Mouse (Mus musculus) embryonic facial prominence, embryonic 13.5 days (tissue): Measurements from ENCODE around the gene Amigo1. TPM values are rescaled to one million over a fixed set of nuclear protein-coding genes. Genes with fewer than 3 reads are reported as not detected.
A peak's percentile ranks its signal among the peaks of the same experiment; 100 is the strongest.

Experiments used
- ATAC-seq: fragments of 200-750 bp; cut with Nextera tagmentation; 2 replicates; pipeline ENCODE4 v1.8.0; 2017; ENCODE audit warnings: low read depth; ENCODE audit not compliant: insufficient number of reproducible peaks, insufficient read depth, low FRiP score, low TSS enrichment
- H3K27ac ChIP-seq: fragments of 300-500 bp; sonication (generic); 2 replicates; pipeline ENCODE4 v1.5.1; 2015; ENCODE audit warnings: moderate library complexity, mild to moderate bottlenecking, inconsistent platforms
- H3K27me3 ChIP-seq: fragments of 300-500 bp; sonication (generic); 2 replicates; pipeline ENCODE4 v1.6.1; 2015; ENCODE audit warnings: mild to moderate bottlenecking, inconsistent platforms
- H3K36me3 ChIP-seq: fragments of 300-500 bp; sonication (generic); 2 replicates; pipeline ENCODE4 v1.6.1; 2015; ENCODE audit warnings: mild to moderate bottlenecking, inconsistent platforms
- H3K4me1 ChIP-seq: fragments of 300-500 bp; sonication (generic); 2 replicates; pipeline ENCODE4 v1.6.1; 2015; ENCODE audit warnings: inconsistent platforms
- H3K4me2 ChIP-seq: fragments of 300-500 bp; sonication (generic); 2 replicates; pipeline ENCODE4 v1.6.1; 2015; ENCODE audit warnings: moderate library complexity, mild to moderate bottlenecking, inconsistent platforms
- H3K4me3 ChIP-seq: fragments of 300-500 bp; sonication (generic); 2 replicates; pipeline ENCODE4 v1.5.1; 2015; ENCODE audit warnings: mild to moderate bottlenecking, inconsistent platforms
- H3K9ac ChIP-seq: fragments of 300-500 bp; sonication (generic); 2 replicates; pipeline ENCODE4 v1.6.1; 2015; ENCODE audit warnings: mild to moderate bottlenecking, inconsistent platforms
- H3K9me3 ChIP-seq: fragments of 300-500 bp; sonication (generic); 2 replicates; pipeline ENCODE4 v1.6.1; 2016; ENCODE audit warnings: inconsistent platforms
- WGBS: fragments of 180-500 bp; shearing (Covaris S2); methylation state at CpG from one replicate; pipeline ENCODE4 v1.1.7; 2015; ENCODE audit warnings: mixed read lengths; 5-methylcytosine and 5-hydroxymethylcytosine counted together
- polyA plus RNA-seq: library from polyadenylated mRNA; unstranded; fragments of >200 nt; fragmentation: Nextera tagmentation; extraction: Ambion mirVana; gene quantifications from 2 replicates; pipeline ENCODE4 v1.2.1, GENCODE M21; 2015

Gene Amigo1
- 4.0 and 4.5 TPM in 2 replicates for polyA plus RNA-seq

DNA sequence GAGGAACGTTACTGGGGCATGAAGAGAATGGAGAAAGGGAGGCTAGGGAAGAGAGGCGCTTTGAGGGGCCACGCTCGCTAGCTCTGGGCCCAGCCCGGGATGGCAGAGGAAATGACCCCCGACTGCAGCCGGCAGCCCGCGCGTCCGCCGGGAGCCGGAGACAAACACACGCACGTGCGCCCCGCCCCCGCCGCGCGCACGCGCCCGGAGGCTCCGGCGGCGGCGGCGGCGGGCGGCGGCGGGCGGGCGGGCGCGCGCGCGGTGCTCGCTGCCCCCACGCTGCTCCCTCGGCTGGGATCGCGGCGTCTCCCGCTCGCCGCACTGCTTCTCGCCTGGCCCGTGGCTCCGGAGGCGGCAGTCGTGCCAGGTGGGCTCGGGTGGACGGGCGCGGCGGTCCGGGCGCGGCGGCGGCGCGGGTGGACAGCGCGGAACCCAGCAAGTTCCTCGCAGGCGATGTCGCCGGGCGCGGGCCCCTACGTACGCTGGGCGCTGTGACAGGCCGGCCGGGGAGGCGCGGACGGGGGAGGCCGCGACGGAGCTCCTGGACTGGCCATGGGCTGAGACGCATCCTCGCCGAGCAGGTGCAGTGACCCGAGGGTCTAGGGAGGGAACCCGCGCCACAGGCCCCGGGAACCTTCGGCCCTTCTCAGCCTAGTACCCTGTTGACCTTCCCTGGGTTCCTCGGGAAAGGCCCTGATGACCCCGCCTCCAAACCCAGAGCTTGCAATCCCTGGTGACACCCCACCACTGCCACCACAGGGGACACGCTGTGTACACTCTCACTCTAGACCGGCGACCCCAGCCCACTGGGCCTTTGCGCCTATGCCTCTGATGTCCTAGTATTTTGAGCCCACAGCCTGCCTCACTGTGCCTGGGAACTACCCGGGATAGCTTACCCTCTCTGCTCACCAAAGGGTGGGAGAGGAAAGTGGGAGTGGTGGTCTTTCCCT lies at the start of gene Amigo1:
Amigo1 (plus strand) TSS at position 238 of the 950 bp plus-strand sequence.
- H3K4me3 ChIP-seq = peak within 1 kb of the TSS; percentile 66
- 1% methylated on average over 91 of the region's 100 CpGs for WGBS
- peak; percentile 35; the same call in 1 of the 2 replicates for ATAC-seq
- peaks cover 28% of the 10 kb centered on the region for H3K27me3 ChIP-seq
- H3K9me3 ChIP-seq = no peaks in the 10 kb centered on the region
- H3K36me3 ChIP-seq = 0 out of 2 replicates have a peak, but pooled peaks cover 6% of the 10 kb centered on the region
- no peak within 1 kb of the TSS for H3K27ac ChIP-seq
- peak within 1 kb of the TSS; percentile 73 for H3K9ac ChIP-seq
- peaks cover 14% of the 10 kb centered on the region for H3K4me1 ChIP-seq
- peak within 1 kb of the TSS; percentile 91 for H3K4me2 ChIP-seq

DNA sequence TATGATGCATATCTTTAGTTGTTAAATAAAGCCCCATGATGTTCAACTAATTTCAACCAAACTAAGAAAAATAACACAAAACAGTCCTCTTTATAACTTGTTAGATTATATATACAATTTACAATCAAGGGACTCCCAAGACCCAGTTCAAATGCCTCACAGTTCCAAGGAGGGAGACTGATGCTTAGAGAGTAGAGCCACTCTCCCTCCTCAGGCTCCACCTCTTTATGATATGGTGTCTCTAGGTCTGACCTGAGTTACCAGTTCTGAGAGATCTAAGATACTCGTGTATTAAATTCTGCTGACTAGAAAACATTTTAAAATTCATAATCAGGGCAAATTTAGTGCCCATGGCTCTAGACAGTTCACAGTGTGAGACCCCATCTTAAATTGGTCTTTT lies 47.0 kb upstream of the Amigo1 start:
- peaks cover 13% of the 10 kb centered on the region for H3K4me1 ChIP-seq
- no peaks in the 10 kb centered on the region for H3K9me3 ChIP-seq
- WGBS = 80% methylated on average over 1 of the region's 1 CpGs
- H3K27ac ChIP-seq = no peak overlapping the region
- no peak overlapping the region for H3K4me3 ChIP-seq
- no peaks in the 10 kb centered on the region for H3K27me3 ChIP-seq
- peaks cover 22% of the 10 kb centered on the region for H3K36me3 ChIP-seq
- no peak for ATAC-seq
- H3K9ac ChIP-seq = no peak overlapping the region
- no peak overlapping the region for H3K4me2 ChIP-seq

DNA sequence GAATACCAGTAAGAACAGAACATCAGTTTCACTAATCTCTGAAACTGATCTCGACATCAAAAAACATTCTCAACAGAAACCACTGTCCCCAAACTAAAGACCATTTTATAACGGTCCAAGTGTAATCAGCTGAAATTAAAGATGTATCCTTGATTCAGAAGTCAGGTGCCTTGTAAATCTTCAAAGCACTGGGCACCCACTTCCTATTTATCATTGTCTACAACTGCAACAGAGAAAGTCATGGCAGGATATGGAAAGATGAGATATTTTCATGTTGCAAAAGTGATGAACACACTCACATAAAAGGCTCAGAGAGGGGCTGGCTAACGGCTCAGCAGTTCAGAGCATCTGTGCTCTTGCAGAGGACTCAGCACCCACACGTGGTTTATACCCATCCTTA lies 45.3 kb upstream of the Amigo1 start:
- no peaks in the 10 kb centered on the region for H3K9me3 ChIP-seq
- H3K4me1 ChIP-seq = peaks cover 12% of the 10 kb centered on the region
- WGBS = 81% methylated on average over 4 of the region's 4 CpGs
- peaks cover 22% of the 10 kb centered on the region for H3K36me3 ChIP-seq
- no peak overlapping the region for H3K4me3 ChIP-seq
- H3K27ac ChIP-seq = no peak overlapping the region
- ATAC-seq = no peak
- H3K9ac ChIP-seq = no peak overlapping the region
- H3K4me2 ChIP-seq = no peak overlapping the region
- no peaks in the 10 kb centered on the region for H3K27me3 ChIP-seq

DNA sequence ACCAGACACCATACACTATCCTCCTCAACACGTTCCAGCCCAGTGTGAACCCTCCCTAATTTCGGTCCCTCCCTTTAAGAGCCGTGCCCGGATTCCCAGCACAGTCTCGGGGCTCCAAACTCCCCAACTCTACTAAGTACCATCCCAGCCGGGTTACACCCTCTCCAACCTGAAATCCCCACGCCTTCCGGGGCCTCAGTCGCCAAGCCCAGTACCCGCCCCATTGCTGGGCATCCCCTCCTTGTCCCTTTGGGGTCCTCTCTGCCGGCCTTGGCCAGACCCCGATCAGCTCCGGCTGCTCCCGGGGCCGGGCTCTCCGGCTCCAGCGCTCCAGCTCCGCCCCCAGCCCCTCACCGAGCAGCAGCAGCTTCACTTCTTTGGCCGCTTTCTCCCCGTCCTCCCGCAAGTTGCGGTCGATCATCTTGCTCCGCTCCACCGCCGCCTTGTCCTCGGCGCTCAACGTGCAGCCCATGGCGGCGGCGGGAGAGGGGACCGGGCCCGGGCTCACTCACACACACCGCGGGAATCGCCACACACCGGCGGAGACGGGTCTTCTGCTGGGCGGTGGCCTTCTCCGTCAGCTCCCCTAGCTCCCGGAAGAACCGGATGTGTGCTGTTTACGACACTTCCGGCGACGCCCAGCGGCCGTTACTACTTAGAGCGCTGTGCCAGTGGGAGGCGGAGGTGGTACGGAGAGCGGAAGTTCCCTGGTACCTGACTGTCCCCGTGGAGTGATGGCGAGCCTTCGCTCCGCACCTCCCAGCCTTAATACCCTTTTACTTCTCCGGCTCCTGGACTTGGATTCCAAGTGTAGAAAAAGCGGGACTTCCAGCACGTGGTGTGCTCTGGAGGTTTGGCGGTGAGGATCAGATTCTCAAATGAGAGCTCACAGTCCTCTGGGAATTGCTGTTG lies 40.3 kb upstream of the Amigo1 start, which contains the start of gene Gnai3:
Gnai3 (minus strand) TSS at position 613 of the 912 bp plus-strand sequence.
- 0 out of 2 replicates have a peak, but pooled peaks cover 5% of the 10 kb centered on the region for H3K36me3 ChIP-seq
- H3K9ac ChIP-seq = peak within 1 kb of the TSS; percentile 97
- H3K9me3 ChIP-seq = no peaks in the 10 kb centered on the region
- H3K4me1 ChIP-seq = peaks cover 18% of the 10 kb centered on the region
- H3K27me3 ChIP-seq = no peaks in the 10 kb centered on the region
- WGBS = under 1% methylated on average over 63 of the region's 63 CpGs
- H3K4me3 ChIP-seq = peak within 1 kb of the TSS; percentile 97
- H3K27ac ChIP-seq = peak within 1 kb of the TSS; percentile 96
- ATAC-seq = peak; percentile 87
- H3K4me2 ChIP-seq = peak within 1 kb of the TSS; percentile 70

DNA sequence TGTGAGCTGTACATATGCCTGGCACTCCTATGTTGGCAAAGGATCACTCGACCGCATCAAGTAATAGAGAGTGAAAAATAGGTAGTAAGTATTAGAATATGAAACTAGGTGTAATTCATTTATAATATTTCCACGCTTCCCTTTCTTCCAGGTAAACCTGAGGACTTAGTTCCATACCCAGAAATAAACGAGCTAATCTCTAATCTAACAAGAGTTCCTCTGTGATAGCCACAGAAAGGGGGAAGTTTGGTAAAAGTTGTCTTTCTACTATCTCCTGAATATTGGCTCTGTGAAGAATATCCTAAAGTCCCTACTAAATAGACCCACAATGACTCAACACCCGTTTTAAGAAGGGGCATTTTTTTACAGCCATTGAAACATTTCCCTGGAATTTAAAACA lies 39.5 kb upstream of the Amigo1 start:
- Histone ChIP-seq H3K4me1 (peaks cover 18% of the 10 kb centered on the region), H3K27ac (no peak overlapping the region; the same call in 1 of the 2 replicates), H3K27me3 (no peaks in the 10 kb centered on the region), H3K36me3 (0 out of 2 replicates have a peak, but pooled peaks cover 2% of the 10 kb centered on the region), H3K4me3 (peak overlapping the region; percentile 97), H3K9me3 (no peaks in the 10 kb centered on the region), H3K4me2 (peak overlapping the region; percentile 70), H3K9ac (peak overlapping the region; percentile 97)
- WGBS = 64% methylated on average over 5 of the region's 5 CpGs
- ATAC-seq = no peak

DNA sequence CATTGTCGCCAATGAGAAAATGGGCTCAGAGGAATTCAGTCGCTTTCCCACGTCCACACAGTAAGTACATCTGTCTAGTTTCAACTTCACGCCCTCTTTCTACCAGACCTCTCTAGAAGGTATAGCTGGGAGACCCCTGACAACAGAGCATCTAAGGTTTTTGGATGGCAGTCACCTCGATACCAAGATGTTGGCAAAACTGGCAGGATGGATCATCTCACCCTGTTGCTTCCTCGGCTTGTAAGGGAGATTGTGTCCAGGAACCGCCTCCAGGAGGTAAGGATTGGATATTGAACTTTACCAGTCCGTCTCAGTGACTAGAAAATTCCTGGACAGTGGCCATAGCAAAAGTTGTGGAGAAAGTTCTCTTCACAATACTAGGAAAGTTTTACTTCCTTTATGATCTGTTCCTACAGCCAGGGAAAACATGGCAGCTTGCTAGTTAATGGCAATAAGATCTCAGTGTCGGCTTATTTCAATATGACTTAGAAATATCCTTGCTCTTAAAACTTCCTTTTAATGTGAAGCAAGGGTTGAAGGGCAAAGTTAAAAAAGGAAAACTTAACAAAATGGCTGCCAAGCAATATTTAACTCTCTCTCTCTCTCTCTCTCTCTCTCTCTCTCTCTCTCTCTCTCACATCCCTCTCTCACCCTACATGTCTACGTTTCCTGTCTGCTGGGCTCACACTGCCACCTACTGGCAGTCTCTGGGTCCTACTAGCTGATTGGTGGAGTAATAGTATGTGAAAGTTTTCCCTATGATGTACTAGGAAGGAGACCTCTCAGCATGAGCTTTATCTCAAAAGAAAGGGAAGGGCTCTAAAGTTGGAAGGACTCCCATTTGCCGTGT lies 38.5 kb upstream of the Amigo1 start:
- no peak overlapping the region for H3K4me2 ChIP-seq
- no peak overlapping the region for H3K4me3 ChIP-seq
- no peak overlapping the region for H3K27ac ChIP-seq
- H3K27me3 ChIP-seq = no peaks in the 10 kb centered on the region
- H3K9me3 ChIP-seq = no peaks in the 10 kb centered on the region
- no peak overlapping the region for H3K9ac ChIP-seq
- ATAC-seq = no peak
- 67% methylated on average over 11 of the region's 11 CpGs for WGBS
- 0 out of 2 replicates have a peak, but pooled peaks cover 2% of the 10 kb centered on the region for H3K36me3 ChIP-seq
- peaks cover 18% of the 10 kb centered on the region for H3K4me1 ChIP-seq

DNA sequence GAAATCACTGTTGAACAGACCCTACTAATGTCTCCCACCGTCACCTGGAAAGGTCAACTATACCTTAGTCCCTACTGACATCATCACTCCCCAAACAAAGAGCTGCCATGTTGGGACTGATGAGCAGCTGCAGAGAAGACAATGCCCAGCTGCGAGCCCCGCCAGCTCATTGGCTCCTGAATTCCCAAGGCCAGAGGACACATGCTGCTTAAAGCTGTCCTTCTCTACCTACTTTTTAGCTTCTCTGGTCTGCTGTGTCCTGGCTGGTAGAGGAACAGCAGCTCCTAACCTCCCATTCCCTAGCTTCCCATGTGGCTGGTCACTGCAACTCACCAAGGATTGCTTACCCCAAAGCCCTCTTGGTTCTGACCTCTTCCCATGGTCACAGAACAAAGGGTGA lies 33.8 kb upstream of the Amigo1 start:
- 94% methylated on average over 3 of the region's 3 CpGs for WGBS
- Histone ChIP-seq H3K4me2 (no peak overlapping the region), H3K4me3 (no peak overlapping the region), H3K36me3 (no peaks in the 10 kb centered on the region), H3K27ac (no peak overlapping the region), H3K9me3 (no peaks in the 10 kb centered on the region), H3K9ac (no peak overlapping the region), H3K4me1 (0 out of 2 replicates have a peak, but pooled peaks cover 4% of the 10 kb centered on the region), H3K27me3 (no peaks in the 10 kb centered on the region)
- no peak for ATAC-seq

DNA sequence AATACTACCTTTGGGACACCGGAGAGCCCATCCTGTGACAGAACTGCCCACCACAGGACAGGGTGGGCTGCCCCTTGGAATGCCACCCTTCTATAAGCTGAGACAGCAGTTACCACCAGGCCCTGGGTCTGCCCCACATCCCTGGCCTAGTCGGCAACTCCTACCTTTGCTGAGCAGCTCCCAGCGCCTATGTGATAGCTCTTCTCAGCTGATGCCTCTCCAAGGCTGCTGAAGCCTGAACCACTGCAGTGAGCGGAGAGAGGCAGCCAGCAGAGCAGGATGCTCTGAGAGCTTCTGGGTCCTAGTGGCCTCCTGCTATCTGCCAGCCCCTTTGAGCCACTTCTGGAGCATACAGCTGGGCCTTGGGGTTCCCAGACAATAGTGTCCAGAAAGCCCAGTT lies 31.5 kb upstream of the Amigo1 start, which contains the start of gene Gpr61:
Gpr61 (minus strand) TSS at position 227 of the 400 bp plus-strand sequence.
- H3K27ac ChIP-seq = no peak within 1 kb of the TSS
- 44% methylated on average over 4 of the region's 4 CpGs for WGBS
- no peak for ATAC-seq

DNA sequence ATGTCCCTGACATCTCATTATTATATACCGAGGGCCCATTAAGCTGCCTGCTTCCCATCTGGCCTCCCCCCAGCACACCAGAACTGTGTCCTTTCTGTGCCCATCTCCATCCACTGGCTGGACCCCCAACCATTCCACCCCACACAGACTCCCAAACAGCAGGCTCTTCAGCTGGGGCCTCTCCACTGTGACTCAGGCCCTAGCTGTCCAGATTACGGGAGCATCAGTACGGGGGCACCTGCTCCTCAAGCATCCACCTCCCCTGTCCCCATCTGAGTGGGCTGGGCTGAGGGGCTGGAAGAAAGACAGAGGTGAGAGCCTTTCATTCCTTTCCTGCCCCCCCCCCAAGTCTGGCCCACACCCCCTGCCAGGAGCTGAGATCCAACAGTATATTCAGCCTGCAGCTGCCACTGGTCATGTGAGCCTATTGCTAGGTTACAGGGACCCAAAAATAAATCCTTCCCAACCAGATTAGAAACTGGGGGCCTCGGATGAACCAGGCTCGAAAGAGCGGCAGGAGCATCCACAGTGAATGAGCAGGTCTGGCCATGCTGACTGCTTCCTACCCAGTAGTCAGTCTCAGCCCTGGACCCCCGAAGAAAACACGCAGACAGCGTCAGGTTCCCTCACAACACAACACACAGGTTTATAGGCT lies 27.6 kb upstream of the Amigo1 start:
- Histone ChIP-seq H3K27ac (no peak overlapping the region), H3K4me1 (no peaks in the 10 kb centered on the region)
- no peak for ATAC-seq

More for the DNA sequence above, 31.5 kb upstream of the Amigo1 start, which contains the start of gene Gpr61:
- Histone ChIP-seq H3K4me2 (no peak within 1 kb of the TSS), H3K4me3 (no peak within 1 kb of the TSS), H3K36me3 (no peaks in the 10 kb centered on the region), H3K27me3 (no peaks in the 10 kb centered on the region), H3K9ac (peak within 1 kb of the TSS; percentile 36; the same call in 1 of the 2 replicates), H3K4me1 (no peaks in the 10 kb centered on the region), H3K9me3 (no peaks in the 10 kb centered on the region)

DNA sequence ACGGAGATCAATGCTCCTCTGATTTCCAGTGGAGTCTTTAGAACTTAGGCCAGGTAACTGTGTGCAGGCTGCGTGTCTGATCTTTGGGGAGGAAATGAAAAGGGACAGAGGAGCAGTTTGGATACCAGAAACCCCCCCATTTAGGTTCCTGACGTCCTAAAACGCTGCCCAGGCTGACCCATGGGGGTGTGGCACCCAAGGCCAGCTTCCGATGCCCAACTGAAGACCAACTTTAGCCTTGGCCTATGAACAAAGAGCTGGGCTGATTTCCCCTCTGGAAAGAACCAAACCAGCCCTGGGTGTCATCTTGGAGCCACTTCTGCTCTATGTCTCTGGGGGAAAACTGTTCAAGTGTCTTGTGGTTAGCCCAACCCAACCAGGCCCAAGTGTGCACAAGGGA lies 22.0 kb upstream of the Amigo1 start:
- no peak overlapping the region for H3K9ac ChIP-seq
- H3K4me3 ChIP-seq = no peak overlapping the region
- peaks cover 4% of the 10 kb centered on the region for H3K27me3 ChIP-seq
- no peaks in the 10 kb centered on the region for H3K36me3 ChIP-seq
- 60% methylated on average over 5 of the region's 5 CpGs for WGBS
- peaks cover 43% of the 10 kb centered on the region for H3K4me1 ChIP-seq
- H3K9me3 ChIP-seq = no peaks in the 10 kb centered on the region
- H3K27ac ChIP-seq = no peak overlapping the region
- no peak for ATAC-seq
- H3K4me2 ChIP-seq = no peak overlapping the region

More for the DNA sequence above, 27.6 kb upstream of the Amigo1 start:
- Histone ChIP-seq H3K9me3 (no peaks in the 10 kb centered on the region), H3K27me3 (no peaks in the 10 kb centered on the region; the same call in 1 of the 2 replicates), H3K4me2 (no peak overlapping the region), H3K4me3 (no peak overlapping the region), H3K9ac (0 out of 2 replicates have a peak overlapping the region, but pooled peaks have one; percentile 11), H3K36me3 (no peaks in the 10 kb centered on the region)
- WGBS = 64% methylated on average over 9 of the region's 9 CpGs
